Mouse (Mus musculus) limb, embryonic 11.5 days (tissue): Measurements from ENCODE around the gene Arhgef11. TPM values are rescaled to one million over a fixed set of nuclear protein-coding genes. Genes with fewer than 3 reads are reported as not detected.
A peak's percentile ranks its signal among the peaks of the same experiment; 100 is the strongest.

Source experiments
- ATAC-seq: fragments of 200-750 bp; cut with Nextera tagmentation; 2 replicates; pipeline ENCODE4 v1.8.0; 2017; ENCODE audit warnings: low read depth; ENCODE audit not compliant: insufficient number of reproducible peaks, low FRiP score, low TSS enrichment
- DNase-seq: peaks from one replicate; pipeline ENCODE4 v3.0.0-alpha.2; 2015; ENCODE audit warnings: low spot score
- H3K27ac ChIP-seq: fragments of 300-500 bp; sonication (generic); replicated peaks from 2 replicates; pipeline ENCODE4 v1.5.1; 2014; ENCODE audit warnings: low read depth, mild to moderate bottlenecking, low read length
- H3K27me3 ChIP-seq: fragments of 300-500 bp; sonication (generic); 2 replicates; pipeline ENCODE4 v1.6.1; 2014; ENCODE audit warnings: mild to moderate bottlenecking, low read length, mixed read lengths; ENCODE audit not compliant: control insufficient read depth, insufficient read depth
- H3K36me3 ChIP-seq: fragments of 300-500 bp; sonication (generic); 2 replicates; pipeline ENCODE4 v1.6.1; 2014; ENCODE audit warnings: mild to moderate bottlenecking, low read length, moderate library complexity, mixed read lengths; ENCODE audit not compliant: control insufficient read depth, insufficient read depth
- H3K4me1 ChIP-seq: fragments of 300-500 bp; sonication (generic); 2 replicates; pipeline ENCODE4 v1.6.1; 2014; ENCODE audit warnings: low read length, mixed read lengths; ENCODE audit not compliant: control insufficient read depth, insufficient read depth
- H3K4me2 ChIP-seq: fragments of 300-500 bp; sonication (generic); 2 replicates; pipeline ENCODE4 v1.6.1; 2014; ENCODE audit warnings: low read depth, mild to moderate bottlenecking, moderate library complexity; ENCODE audit not compliant: severe bottlenecking
- H3K4me3 ChIP-seq: fragments of 300-500 bp; sonication (generic); 2 replicates; pipeline ENCODE4 v1.5.1; 2014; ENCODE audit warnings: low read depth, low read length
- H3K9ac ChIP-seq: fragments of 300-500 bp; sonication (generic); 2 replicates; pipeline ENCODE4 v1.6.1; 2014; ENCODE audit warnings: mild to moderate bottlenecking, low read length
- H3K9me3 ChIP-seq: fragments of 300-500 bp; sonication (generic); 2 replicates; pipeline ENCODE4 v1.6.1; 2016; ENCODE audit warnings: low read length; ENCODE audit not compliant: control insufficient read depth
- WGBS: fragments of 180-500 bp; shearing (Covaris S2); extraction: QIAGEN DNeasy Blood & Tissue Kit; methylation state at CpG from one replicate; pipeline ENCODE4 v1.1.7; 2014; 5-methylcytosine and 5-hydroxymethylcytosine counted together
- polyA plus RNA-seq: library from polyadenylated mRNA; unstranded; fragments of >200 nt; fragmentation: Nextera tagmentation; extraction: Ambion mirVana; gene quantifications from 2 replicates; pipeline ENCODE4 v1.2.1, GENCODE M21; 2014

Gene Arhgef11
- polyA plus RNA-seq, 1 experiment from 2014 or later, result 16.2 TPM

DNA sequence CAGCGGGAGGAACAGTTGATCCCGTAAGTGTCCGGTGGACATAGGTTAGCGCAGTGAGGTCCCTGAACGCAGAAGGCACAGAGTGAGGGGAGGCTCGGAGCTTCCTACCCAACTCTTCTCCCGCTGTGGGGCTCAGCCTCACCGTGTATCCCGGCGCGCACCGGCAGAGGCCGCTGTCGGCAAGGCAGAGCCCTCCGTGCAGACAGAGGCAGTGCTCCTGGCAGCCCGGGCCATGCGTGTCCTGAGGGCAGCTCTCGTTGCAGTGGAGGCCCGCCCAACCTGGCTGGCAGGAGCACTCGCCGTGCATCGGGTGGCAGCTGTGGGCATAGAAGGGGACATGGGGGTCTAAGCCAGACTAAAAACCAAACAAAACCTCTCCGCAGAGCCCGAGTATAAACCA is 138.6 kb downstream of the Arhgef11 start:
- Histone ChIP-seq H3K4me3 (0 out of 2 replicates have a peak overlapping the region, but pooled peaks have one; percentile 1), H3K4me1 (peaks cover 8% of the 10 kb centered on the region; the same call in 1 of the 2 replicates), H3K4me2 (peak overlapping the region; percentile 29; the same call in 1 of the 2 replicates), H3K27me3 (0 out of 2 replicates have a peak, but pooled peaks cover 2% of the 10 kb centered on the region), H3K36me3 (0 out of 2 replicates have a peak, but pooled peaks cover 2% of the 10 kb centered on the region), H3K9me3 (no peaks in the 10 kb centered on the region), H3K27ac (no peak overlapping the region), H3K9ac (peak overlapping the region; percentile 43; the same call in 1 of the 2 replicates)
- ATAC-seq (peak; percentile 77), DNase-seq (peak; percentile 93)
- WGBS, result 5% methylated on average over 24 of the region's 24 CpGs

- DNase-seq, result no peak
- no peak overlapping the region for H3K27ac ChIP-seq
- no peak overlapping the region for H3K4me3 ChIP-seq
- H3K9me3 ChIP-seq, result no peaks in the 10 kb centered on the region
- WGBS, result 49% methylated on average over 20 of the region's 20 CpGs
- H3K36me3 ChIP-seq, result 0 out of 2 replicates have a peak, but pooled peaks cover 2% of the 10 kb centered on the region
- no peak overlapping the region for H3K9ac ChIP-seq
- peaks cover 12% of the 10 kb centered on the region for H3K4me1 ChIP-seq
- ATAC-seq, result peak; percentile 28; the same call in 1 of the 2 replicates
- H3K4me2 ChIP-seq, result no peak overlapping the region
- H3K27me3 ChIP-seq, result 0 out of 2 replicates have a peak, but pooled peaks cover 2% of the 10 kb centered on the region
Observed at GRCm38 (mm10) chr3:87756488-87756887, 139.1 kb downstream of the Arhgef11 start.

GRCm38 (mm10) chr3:87758641-87759040 is 141.3 kb downstream of the Arhgef11 start:
- Histone ChIP-seq H3K9me3 (no peaks in the 10 kb centered on the region), H3K9ac (no peak overlapping the region), H3K27me3 (0 out of 2 replicates have a peak, but pooled peaks cover 2% of the 10 kb centered on the region), H3K36me3 (0 out of 2 replicates have a peak, but pooled peaks cover 2% of the 10 kb centered on the region), H3K27ac (no peak overlapping the region), H3K4me2 (no peak overlapping the region), H3K4me1 (peaks cover 33% of the 10 kb centered on the region), H3K4me3 (no peak overlapping the region)
- DNase-seq (no peak), ATAC-seq (no peak)
- 57% methylated on average over 4 of the region's 5 CpGs for WGBS

- Histone ChIP-seq H3K4me3 (no peak overlapping the region), H3K27ac (peak overlapping the region; percentile 70), H3K27me3 (0 out of 2 replicates have a peak, but pooled peaks cover 1% of the 10 kb centered on the region), H3K36me3 (0 out of 2 replicates have a peak, but pooled peaks cover 2% of the 10 kb centered on the region), H3K9ac (peak overlapping the region; percentile 45), H3K4me1 (peaks cover 61% of the 10 kb centered on the region), H3K4me2 (peak overlapping the region; percentile 4; the same call in 1 of the 2 replicates), H3K9me3 (no peaks in the 10 kb centered on the region)
- DNase-seq (no peak), ATAC-seq (no peak)
- 42% methylated on average over 20 of the region's 20 CpGs for WGBS
Observed at GRCm38 (mm10) chr3:87761408-87762375, 144.3 kb downstream of the Arhgef11 start.

DNA sequence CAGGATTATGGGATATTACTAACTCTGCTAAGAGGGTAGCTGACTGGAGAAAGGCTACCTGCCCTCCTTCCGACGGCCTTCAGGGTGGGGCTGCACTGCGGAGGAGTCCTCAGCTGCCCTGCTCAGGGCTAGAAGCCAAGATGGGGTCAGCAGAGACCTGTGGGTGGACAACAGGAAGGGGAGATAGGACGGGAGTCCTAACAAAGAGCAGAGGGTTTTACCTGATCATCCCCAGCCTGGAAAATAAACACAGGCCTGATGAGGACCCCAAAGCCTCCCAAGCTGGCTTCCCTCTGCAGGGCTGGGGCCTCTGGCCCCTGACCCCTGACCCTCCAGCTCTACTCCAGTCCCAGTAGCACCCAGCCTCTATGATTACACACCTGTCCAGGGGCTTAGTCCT is 145.8 kb downstream of the Arhgef11 start:
- DNase-seq (no peak), ATAC-seq (no peak)
- peak overlapping the region; percentile 29; the same call in 1 of the 2 replicates for H3K4me2 ChIP-seq
- 55% methylated on average over 4 of the region's 4 CpGs for WGBS
- peak overlapping the region; percentile 84 for H3K27ac ChIP-seq
- peaks cover 68% of the 10 kb centered on the region for H3K4me1 ChIP-seq
- no peaks in the 10 kb centered on the region for H3K9me3 ChIP-seq
- no peak overlapping the region for H3K4me3 ChIP-seq
- 0 out of 2 replicates have a peak, but pooled peaks cover under 1% of the 10 kb centered on the region for H3K36me3 ChIP-seq
- H3K27me3 ChIP-seq, result no peaks in the 10 kb centered on the region
- no peak overlapping the region for H3K9ac ChIP-seq

- no peak; the same call in 1 of the 2 replicates for ATAC-seq
- H3K27ac ChIP-seq, result peak overlapping the region; percentile 84
- peak overlapping the region; percentile 53 for H3K9ac ChIP-seq
- DNase-seq, result peak; percentile 70
- no peaks in the 10 kb centered on the region for H3K36me3 ChIP-seq
- H3K4me2 ChIP-seq, result peak overlapping the region; percentile 29
- WGBS, result 17% methylated on average over 15 of the region's 15 CpGs
- peaks cover 67% of the 10 kb centered on the region for H3K4me1 ChIP-seq
- no peaks in the 10 kb centered on the region for H3K27me3 ChIP-seq
- peak overlapping the region; percentile 8 for H3K4me3 ChIP-seq
- H3K9me3 ChIP-seq, result no peaks in the 10 kb centered on the region
Observed at GRCm38 (mm10) chr3:87763683-87764289, 146.4 kb downstream of the Arhgef11 start.

- no peaks in the 10 kb centered on the region for H3K27me3 ChIP-seq
- no peaks in the 10 kb centered on the region for H3K9me3 ChIP-seq
- H3K4me3 ChIP-seq, result no peak overlapping the region
- H3K36me3 ChIP-seq, result no peaks in the 10 kb centered on the region
- peak overlapping the region; percentile 84 for H3K27ac ChIP-seq
- peak overlapping the region; percentile 24; the same call in 1 of the 2 replicates for H3K4me2 ChIP-seq
- WGBS, result 34% methylated on average over 10 of the region's 10 CpGs
- DNase-seq (no peak), ATAC-seq (no peak)
- H3K4me1 ChIP-seq, result peaks cover 63% of the 10 kb centered on the region
- H3K9ac ChIP-seq, result no peak overlapping the region; the same call in 1 of the 2 replicates
Observed at GRCm38 (mm10) chr3:87764506-87764905, 147.1 kb downstream of the Arhgef11 start.

DNA sequence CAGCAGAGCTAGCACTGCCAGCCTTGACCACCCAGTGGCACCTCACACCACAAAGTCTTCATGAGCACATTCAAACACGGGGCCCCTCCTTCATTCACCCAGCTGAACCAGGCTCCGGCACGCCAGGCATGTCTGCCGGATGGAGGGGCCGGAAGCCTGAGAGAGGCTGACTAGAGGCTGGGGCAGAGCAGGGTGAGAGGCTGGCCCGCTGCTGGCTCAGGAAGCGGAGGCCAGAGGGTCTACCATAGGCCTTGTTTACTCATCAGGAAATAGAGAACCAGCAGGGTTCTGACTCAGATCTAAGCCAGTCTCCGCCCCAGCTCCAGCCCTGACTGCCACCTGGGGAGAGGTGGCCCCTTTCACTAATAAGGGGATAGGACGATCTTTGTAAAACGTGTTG is 147.7 kb downstream of the Arhgef11 start:
- peak; percentile 71 for DNase-seq
- Histone ChIP-seq H3K9ac (0 out of 2 replicates have a peak overlapping the region, but pooled peaks have one; percentile 4), H3K36me3 (no peaks in the 10 kb centered on the region), H3K9me3 (no peaks in the 10 kb centered on the region), H3K4me2 (peak overlapping the region; percentile 24; the same call in 1 of the 2 replicates), H3K27ac (peak overlapping the region; percentile 84), H3K4me1 (peaks cover 63% of the 10 kb centered on the region), H3K4me3 (no peak overlapping the region), H3K27me3 (no peaks in the 10 kb centered on the region)
- ATAC-seq, result peak; percentile 63
- 15% methylated on average over 10 of the region's 10 CpGs for WGBS
